Mouse (Mus musculus): ENCODE data around the gene Scd3. TPM values are rescaled to one million over a fixed set of nuclear protein-coding genes. Genes with fewer than 3 reads are reported as not detected.
"Not testable (repeated sequence)": the region's sequence is repeated elsewhere in the genome, so short reads cannot be mapped to it uniquely, and the experiment has no call there.

Scd3 gene
- polyA plus RNA-seq, 1 experiment: not detected

GRCm38 (mm10) chr19:44265911-44266337 is 62.9 kb downstream of the Scd3 start:
- no peak for DNase-seq (ENCODE audit: low read depth, low spot score)
- WGBS: 62% methylated on average over 5 of the region's 5 CpGs

DNA sequence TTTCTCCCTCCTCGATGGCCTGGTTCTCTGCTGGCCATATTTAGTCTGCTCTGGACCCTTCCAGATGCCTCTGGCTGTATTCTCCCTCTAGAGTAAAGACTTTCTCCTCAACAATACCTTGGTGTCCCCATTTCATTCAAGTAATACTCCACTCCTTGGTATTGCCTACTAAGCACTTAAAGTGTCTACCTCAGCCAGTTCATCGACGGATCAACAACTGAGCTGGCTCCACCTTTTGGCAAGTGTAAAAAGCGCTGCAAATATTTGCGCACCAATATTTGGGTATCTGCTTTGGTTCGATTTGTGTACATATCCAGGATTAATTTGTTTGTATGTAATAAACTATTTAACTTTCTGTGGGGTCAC is 63.4 kb downstream of the Scd3 start:
- no peak for DNase-seq (ENCODE audit: low read depth, low spot score)
- WGBS: 10% methylated on average over 6 of the region's 6 CpGs

DNA sequence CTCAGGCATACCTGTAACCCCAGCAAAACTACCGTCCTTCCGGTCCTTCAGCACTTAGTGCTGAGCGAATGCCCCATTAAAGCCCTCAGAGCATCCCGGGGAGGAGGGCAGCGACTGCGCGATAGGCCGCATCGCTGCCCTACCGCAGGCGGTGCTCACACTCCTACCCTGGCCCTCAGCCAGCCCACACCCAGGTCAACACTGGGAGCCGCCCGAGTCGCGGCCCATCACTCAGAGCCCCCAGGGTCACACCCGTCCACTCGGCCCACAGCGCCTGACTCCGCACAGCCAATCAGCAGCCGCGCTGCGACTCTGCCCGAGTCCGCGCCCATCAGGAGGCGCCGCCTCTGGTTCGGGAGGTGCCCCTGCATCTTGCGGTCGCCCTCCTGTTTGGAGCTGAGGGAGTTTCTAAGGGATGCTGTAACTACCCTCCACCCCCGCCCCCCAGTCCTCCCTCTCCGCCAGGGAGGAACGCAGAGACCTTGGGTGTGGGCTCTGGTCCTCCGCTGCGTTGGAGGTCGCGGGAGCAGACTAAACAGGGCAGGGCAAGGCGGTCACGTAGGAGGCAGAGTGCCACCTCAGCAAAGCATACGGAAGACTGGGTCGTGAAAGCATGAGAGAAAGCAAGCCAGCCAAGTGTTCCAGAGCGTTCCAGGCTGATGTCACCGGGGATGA is 63.9 kb downstream of the Scd3 start:
- WGBS: under 1% methylated on average over 43 of the region's 43 CpGs
- no peak for DNase-seq (ENCODE audit: low read depth, low spot score)

GRCm38 (mm10) chr19:44267499-44268002 is 64.5 kb downstream of the Scd3 start:
- WGBS: 14% methylated on average over 18 of the region's 18 CpGs
- DNase-seq (ENCODE audit: low read depth, low spot score): no peak

DNA sequence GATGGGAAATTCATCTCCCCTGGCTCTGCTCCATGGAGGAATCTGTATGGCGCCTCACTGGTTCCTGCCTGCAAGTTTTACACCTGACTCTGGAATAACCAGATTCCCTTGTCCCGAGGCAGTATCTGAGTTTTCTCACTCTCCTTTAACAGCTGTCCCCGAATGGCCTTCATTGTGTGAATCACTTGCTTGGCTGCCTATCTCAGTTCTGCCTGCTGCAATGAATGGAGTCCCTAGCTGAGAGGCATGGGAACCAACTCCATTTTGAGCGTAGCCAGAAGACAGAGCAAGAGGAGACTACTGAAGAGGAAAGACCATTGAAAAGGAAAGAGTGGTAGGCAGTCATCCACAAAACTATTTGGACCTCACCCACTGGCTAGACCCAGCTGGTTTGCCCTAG is 70.6 kb downstream of the Scd3 start:
- no peak for DNase-seq (ENCODE audit: low read depth, low spot score)
- 70% methylated on average over 4 of the region's 4 CpGs for WGBS

GRCm38 (mm10) chr19:44274452-44274851 is 71.4 kb downstream of the Scd3 start:
- DNase-seq (ENCODE audit: low read depth, low spot score): no peak
- 98% methylated on average over 4 of the region's 4 CpGs for WGBS

GRCm38 (mm10) chr19:44275418-44275817 is 72.3 kb downstream of the Scd3 start:
- WGBS: 80% methylated on average over 1 of the region's 1 CpGs
- no peak for DNase-seq (ENCODE audit: low read depth, low spot score)

GRCm38 (mm10) chr19:44276861-44277260 is 73.8 kb downstream of the Scd3 start:
- WGBS: 33% methylated on average over 5 of the region's 5 CpGs
- no peak for DNase-seq (ENCODE audit: low read depth, low spot score)

DNA sequence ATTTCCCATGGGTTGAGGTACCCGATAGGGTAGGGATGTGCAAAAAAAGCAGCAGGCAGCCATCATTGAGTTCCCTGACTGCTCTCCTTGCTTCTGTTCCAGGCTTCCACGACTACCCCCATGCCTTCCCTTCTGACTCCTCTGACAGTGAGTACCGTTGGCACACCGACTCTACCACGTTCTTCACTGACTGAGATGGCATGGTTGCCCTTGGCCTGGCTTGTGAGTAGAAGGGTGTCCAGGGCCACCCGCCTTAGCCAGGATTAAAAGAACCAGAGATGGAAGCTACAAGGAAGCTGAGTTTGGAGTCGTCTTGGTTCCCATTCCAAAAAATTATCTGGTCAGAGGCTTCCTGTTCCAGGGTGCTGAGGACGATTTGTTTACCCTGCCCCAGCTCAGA is 74.9 kb downstream of the Scd3 start:
- DNase-seq (ENCODE audit: low read depth, low spot score): no peak
- 89% methylated on average over 8 of the region's 8 CpGs for WGBS

DNA sequence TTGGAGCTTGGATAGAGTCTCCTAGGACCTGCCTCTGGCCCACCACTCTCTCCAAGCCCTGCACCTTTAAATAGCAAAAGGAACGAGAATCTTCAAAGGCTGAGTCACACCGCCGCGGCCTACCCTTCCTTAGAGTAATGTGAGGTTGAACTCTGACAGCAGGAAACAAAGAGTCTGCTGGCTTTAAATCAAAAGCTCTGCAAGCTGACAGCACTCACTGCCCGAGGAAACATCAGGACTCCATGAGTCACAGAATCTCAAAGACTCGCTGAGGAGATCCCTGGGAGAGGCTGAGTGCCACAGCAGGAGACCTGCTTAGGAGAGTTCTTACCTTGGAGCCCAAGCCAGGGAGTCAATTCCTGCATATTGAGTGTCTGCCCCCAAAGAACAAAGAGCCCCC is 77.7 kb downstream of the Scd3 start:
- 12% methylated on average over 6 of the region's 6 CpGs for whole genome bisulfite sequencing
- DNase-seq (ENCODE audit: low read depth, low spot score): no peak

DNA sequence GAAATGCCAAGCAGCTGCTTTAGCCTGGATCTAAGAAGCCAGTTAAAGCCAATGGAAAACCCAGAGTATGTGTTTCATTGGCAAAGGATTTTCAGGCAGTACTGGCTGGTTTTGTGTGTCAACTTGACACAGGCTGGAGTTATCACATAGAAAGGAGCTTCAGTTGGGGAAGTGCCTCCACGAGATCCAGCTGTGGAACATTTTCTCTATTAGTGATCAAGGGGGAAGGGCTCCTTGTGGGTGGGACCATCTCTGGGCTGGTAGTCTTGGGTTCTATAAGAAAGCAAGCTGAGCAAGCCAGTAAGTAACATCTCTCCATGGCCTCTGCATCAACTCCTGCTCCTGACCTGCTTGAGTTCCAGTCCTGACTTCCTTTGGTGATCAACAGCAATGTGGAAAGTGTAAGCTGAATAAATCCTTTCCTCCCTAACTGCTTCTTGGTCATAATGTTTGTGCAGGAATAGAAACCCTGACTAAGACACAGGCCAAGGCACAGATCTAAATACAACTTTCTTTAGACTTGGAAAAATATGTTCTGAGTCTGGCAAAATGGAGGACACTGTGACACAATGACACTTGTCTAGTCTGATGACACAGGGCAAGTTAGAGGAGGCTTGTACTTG is 78.9 kb downstream of the Scd3 start:
- DNase-seq (ENCODE audit: low read depth, low spot score): not testable (repeated sequence)
- 38% methylated on average over 1 of the region's 1 CpGs for WGBS

- DNase-seq (ENCODE audit: low read depth, low spot score): no peak
- 26% methylated on average over 9 of the region's 9 CpGs for WGBS
Measured at GRCm38 (mm10) chr19:44282534-44283156, 79.6 kb downstream of the Scd3 start.

DNA sequence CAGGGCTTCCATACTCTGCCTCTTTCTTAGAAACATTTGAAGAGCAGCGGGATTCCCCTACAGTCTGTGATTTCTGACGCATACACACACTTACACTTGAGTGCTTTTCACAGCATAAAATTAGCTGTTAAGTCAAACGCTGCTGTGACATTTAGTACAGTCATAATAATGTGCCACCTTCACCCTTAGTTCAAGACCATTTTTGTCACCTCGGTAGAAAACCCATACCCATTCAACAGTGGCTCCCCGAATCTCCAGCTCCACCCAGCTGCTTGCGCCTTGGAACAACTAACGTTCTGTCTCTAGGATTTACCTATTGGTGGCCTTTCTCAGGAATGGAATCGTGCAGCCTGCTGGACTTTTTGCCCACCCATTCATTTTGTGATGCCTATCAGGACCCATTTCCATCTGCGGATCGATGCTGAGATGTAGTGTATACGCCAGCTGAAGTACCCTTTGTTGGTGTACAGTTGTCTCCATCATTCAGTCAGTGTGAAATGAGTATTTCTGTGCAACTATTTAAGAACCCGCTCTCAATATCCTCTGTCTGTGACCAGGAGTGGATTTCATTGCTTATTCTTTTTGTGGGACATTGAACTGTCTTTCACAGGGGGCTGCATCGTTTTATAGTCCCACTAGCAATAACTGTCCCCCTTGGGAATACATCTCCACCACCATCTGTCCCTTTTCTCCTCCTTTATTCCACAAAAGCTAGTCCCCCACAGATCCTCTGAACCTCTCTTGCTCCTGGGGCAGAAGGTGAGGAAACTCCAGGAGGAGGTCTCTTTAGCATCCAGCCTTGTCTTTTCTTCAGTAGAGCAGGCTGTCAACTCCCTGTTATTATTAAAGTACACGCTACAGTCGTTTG is 80.3 kb downstream of the Scd3 start:
- DNase-seq (ENCODE audit: low read depth, low spot score): no peak
- WGBS: 41% methylated on average over 15 of the region's 15 CpGs

DNA sequence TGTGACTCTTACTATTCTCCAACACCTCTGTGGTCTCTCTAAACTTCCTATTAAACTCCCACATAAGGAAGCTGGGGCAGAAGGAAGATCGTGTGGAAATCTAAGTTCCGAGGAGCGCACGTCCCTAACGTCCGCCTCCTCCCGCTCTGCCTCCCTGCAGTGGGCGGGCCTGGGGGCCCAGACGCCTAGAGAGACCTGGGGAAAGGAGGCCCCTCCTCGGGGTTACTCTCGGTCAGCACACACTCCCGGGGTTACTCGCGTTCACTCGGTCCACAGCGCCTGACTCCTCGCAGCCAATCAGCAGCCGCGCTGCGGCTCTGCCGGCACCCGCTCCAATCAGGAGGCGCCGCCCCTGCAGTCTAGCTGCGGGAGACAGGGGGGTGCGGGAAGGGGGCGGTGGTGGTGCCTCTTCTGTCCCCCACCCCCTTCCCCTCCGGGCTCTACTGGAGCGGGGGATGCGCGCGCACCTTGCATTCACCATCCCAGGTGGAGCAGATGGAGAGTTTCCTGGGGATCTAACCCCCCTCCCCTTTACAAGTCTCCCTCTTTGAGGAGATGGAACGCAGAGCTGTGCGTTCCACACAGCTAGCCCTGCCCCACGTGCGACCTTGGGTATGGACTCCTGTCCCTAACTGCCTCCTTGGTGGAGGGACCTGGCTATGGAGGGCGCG is 81.1 kb downstream of the Scd3 start:
- no peak for DNase-seq (ENCODE audit: low read depth, low spot score)
- 1% methylated on average over 38 of the region's 38 CpGs for WGBS

DNA sequence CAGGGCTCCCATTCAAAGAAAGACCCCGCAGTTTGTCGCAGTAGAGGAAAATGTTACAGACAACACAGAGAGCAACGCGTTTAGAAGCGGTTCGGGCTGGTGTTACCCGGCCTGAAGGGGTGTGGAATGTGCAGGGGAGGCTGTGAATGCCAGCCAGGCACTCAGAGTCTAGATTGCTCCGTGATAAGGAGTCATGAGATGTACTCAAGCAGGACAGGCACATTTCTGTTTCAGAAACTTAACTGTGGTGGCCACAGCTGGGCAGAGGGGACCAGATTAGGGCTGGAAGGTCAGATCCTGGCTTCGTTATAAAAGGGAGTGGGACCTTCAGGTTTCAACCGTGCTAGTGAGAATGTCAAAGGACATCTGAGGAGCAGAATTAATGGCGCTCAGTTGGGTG is 81.7 kb downstream of the Scd3 start:
- DNase-seq (ENCODE audit: low read depth, low spot score): no peak

GRCm38 (mm10) chr19:44285554-44285953 is 82.5 kb downstream of the Scd3 start:
- DNase-seq (ENCODE audit: low read depth, low spot score): no peak
- WGBS: 92% methylated on average over 8 of the region's 8 CpGs

More for the DNA sequence above, 81.7 kb downstream of the Scd3 start:
- 5% methylated on average over 11 of the region's 11 CpGs for WGBS

- DNase-seq (ENCODE audit: low read depth, low spot score): no peak
- 47% methylated on average over 2 of the region's 2 CpGs for WGBS
Measured at GRCm38 (mm10) chr19:44286109-44286508, 83.0 kb downstream of the Scd3 start.

DNA sequence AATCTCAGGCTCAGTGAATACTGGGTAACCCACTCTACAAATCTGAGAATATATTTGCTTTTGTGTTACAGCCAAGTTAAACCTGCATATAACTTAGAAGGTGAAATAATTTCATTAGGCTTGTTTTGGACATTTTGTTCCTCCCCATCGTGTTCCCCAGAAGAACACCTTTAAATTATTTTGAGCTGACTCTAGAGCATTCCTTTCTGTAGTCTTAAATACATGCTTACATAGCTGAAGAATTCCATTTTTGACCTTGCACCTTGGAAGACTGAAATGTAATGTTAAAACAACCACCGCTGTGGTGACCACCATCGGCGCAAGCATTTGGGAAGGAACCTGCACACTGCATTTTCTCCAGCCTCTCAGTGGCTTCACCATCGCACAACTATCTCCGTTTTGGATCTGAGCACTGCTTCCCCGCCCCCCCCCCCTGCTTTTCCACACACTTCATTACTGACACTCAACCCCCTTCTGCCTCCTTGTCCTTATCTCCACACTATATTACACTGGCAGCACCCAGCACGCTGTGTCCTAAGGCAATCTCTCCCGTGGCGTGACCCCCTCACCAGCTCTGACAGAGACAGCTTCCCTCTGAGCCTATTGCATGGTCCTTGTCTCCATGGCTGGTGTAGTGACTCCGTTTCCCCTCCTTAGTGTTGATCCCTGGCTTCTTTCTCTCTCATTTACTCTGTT is 84.5 kb downstream of the Scd3 start:
- DNase-seq (ENCODE audit: low read depth, low spot score): no peak
- 88% methylated on average over 11 of the region's 11 CpGs for WGBS

GRCm38 (mm10) chr19:44292083-44292482 is 89.0 kb downstream of the Scd3 start:
- WGBS: 85% methylated on average over 2 of the region's 2 CpGs
- DNase-seq (ENCODE audit: low read depth, low spot score): no peak

Measured in large intestine, adult 2 months (tissue).